Mouse (Mus musculus) midbrain, embryonic 10.5 days (tissue): ENCODE results near the gene LTO1. TPM values are rescaled to one million over a fixed set of nuclear protein-coding genes. Genes with fewer than 3 reads are reported as not detected.
"Not testable (repeated sequence)": the region's sequence is repeated elsewhere in the genome, so short reads cannot be mapped to it uniquely, and the experiment has no call there.

Experiments used
- DNase-seq: peaks from one replicate; pipeline ENCODE4 v3.0.0-alpha.2; 2017; ENCODE audit warnings: low spot score
- H3K27ac ChIP-seq: fragments of 300-500 bp; sonication (generic); replicated peaks from 2 replicates; pipeline ENCODE4 v1.5.1; 2016; ENCODE audit warnings: mild to moderate bottlenecking
- H3K27me3 ChIP-seq: fragments of 300-500 bp; sonication (generic); 2 replicates; pipeline ENCODE4 v1.6.1; 2016; ENCODE audit warnings: low read depth, mild to moderate bottlenecking; ENCODE audit not compliant: poor library complexity, severe bottlenecking
- H3K36me3 ChIP-seq: fragments of 300-500 bp; sonication (generic); 2 replicates; pipeline ENCODE4 v1.6.1; 2016; ENCODE audit warnings: mild to moderate bottlenecking, moderate library complexity
- H3K4me1 ChIP-seq: fragments of 300-500 bp; sonication (generic); 2 replicates; pipeline ENCODE4 v1.6.1; 2016
- H3K4me3 ChIP-seq: fragments of 300-500 bp; sonication (generic); 2 replicates; pipeline ENCODE4 v1.5.1; 2016; ENCODE audit warnings: mild to moderate bottlenecking, moderate library complexity
- H3K9me3 ChIP-seq: fragments of 300-500 bp; sonication (generic); replicated peaks from 2 replicates; pipeline ENCODE4 v1.6.1; 2016; ENCODE audit warnings: mild to moderate bottlenecking
- WGBS: fragments of 180-500 bp; shearing (Covaris S2); methylation state at CpG from one replicate; pipeline ENCODE4 v1.1.7; 2016; 5-methylcytosine and 5-hydroxymethylcytosine counted together
- polyA plus RNA-seq: library from polyadenylated mRNA; unstranded; fragments of >200 nt; fragmentation: Nextera tagmentation; extraction: Ambion mirVana; gene quantifications from 2 replicates; pipeline ENCODE4 v1.2.1, GENCODE M21; 2016

Gene LTO1
- 30.7 and 34.4 TPM in 2 replicates for polyA plus RNA-seq

GRCm38 (mm10) chr7:144914948-144915750 is at the start of gene LTO1:
TSS of gene LTO1 (plus strand) at chr7:144915100.
- Histone ChIP-seq H3K27ac (peak within 1 kb of the TSS; percentile 87), H3K27me3 (no peaks in the 10 kb centered on the region), H3K9me3 (no peaks in the 10 kb centered on the region), H3K4me3 (peak within 1 kb of the TSS; percentile 68), H3K4me1 (peaks cover 16% of the 10 kb centered on the region), H3K36me3 (peaks cover 31% of the 10 kb centered on the region)
- peak; percentile 92 for DNase-seq
- under 1% methylated on average over 55 of the region's 55 CpGs for WGBS

GRCm38 (mm10) chr7:144867161-144867560 is 47.7 kb upstream of the LTO1 start:
- peaks cover 11% of the 10 kb centered on the region for H3K4me1 ChIP-seq
- H3K4me3 ChIP-seq: no peak overlapping the region
- H3K27ac ChIP-seq: no peak overlapping the region
- H3K27me3 ChIP-seq: peaks cover 67% of the 10 kb centered on the region
- no peak for DNase-seq
- WGBS: 74% methylated on average over 4 of the region's 4 CpGs
- H3K36me3 ChIP-seq: no peaks in the 10 kb centered on the region
- H3K9me3 ChIP-seq: no peaks in the 10 kb centered on the region

- no peak for DNase-seq
- H3K27me3 ChIP-seq: peaks cover 62% of the 10 kb centered on the region
- no peak overlapping the region for H3K4me3 ChIP-seq
- H3K9me3 ChIP-seq: no peaks in the 10 kb centered on the region
- H3K4me1 ChIP-seq: peaks cover 7% of the 10 kb centered on the region; the same call in 1 of the 2 replicates
- WGBS: 79% methylated on average over 8 of the region's 8 CpGs
- H3K27ac ChIP-seq: no peak overlapping the region
- no peaks in the 10 kb centered on the region for H3K36me3 ChIP-seq
Observed at GRCm38 (mm10) chr7:144867602-144868001, 47.3 kb upstream of the LTO1 start.

- Histone ChIP-seq H3K27ac (0 out of 2 replicates have a peak overlapping the region, but pooled peaks have one; percentile 10), H3K9me3 (no peaks in the 10 kb centered on the region), H3K4me1 (peaks cover 14% of the 10 kb centered on the region), H3K4me3 (no peak overlapping the region), H3K27me3 (peaks cover 49% of the 10 kb centered on the region), H3K36me3 (no peaks in the 10 kb centered on the region)
- DNase-seq: no peak
- 66% methylated on average over 4 of the region's 4 CpGs for WGBS
Observed at GRCm38 (mm10) chr7:144872420-144872819, 42.5 kb upstream of the LTO1 start.

GRCm38 (mm10) chr7:144873160-144873559 is 41.7 kb upstream of the LTO1 start:
- Histone ChIP-seq H3K4me1 (peaks cover 14% of the 10 kb centered on the region), H3K9me3 (no peaks in the 10 kb centered on the region), H3K4me3 (no peak overlapping the region), H3K36me3 (no peaks in the 10 kb centered on the region), H3K27me3 (peaks cover 46% of the 10 kb centered on the region), H3K27ac (no peak overlapping the region)
- 70% methylated on average over 4 of the region's 4 CpGs for WGBS
- no peak for DNase-seq

- WGBS: 73% methylated on average over 4 of the region's 4 CpGs
- H3K4me1 ChIP-seq: peaks cover 14% of the 10 kb centered on the region
- H3K27me3 ChIP-seq: peaks cover 46% of the 10 kb centered on the region
- no peak overlapping the region for H3K4me3 ChIP-seq
- H3K36me3 ChIP-seq: no peaks in the 10 kb centered on the region
- DNase-seq: no peak
- H3K9me3 ChIP-seq: no peaks in the 10 kb centered on the region
- no peak overlapping the region for H3K27ac ChIP-seq
Observed at GRCm38 (mm10) chr7:144874226-144874625, 40.7 kb upstream of the LTO1 start.

- Histone ChIP-seq H3K36me3 (no peaks in the 10 kb centered on the region), H3K27ac (no peak overlapping the region), H3K27me3 (peaks cover 40% of the 10 kb centered on the region), H3K4me1 (peaks cover 14% of the 10 kb centered on the region), H3K4me3 (no peak overlapping the region), H3K9me3 (no peaks in the 10 kb centered on the region)
- no peak for DNase-seq
- WGBS: 94% methylated on average over 1 of the region's 1 CpGs
Observed at GRCm38 (mm10) chr7:144878401-144878800, 36.5 kb upstream of the LTO1 start.

GRCm38 (mm10) chr7:144883106-144883505 is 31.8 kb upstream of the LTO1 start:
- DNase-seq: no peak
- H3K27ac ChIP-seq: no peak overlapping the region
- H3K9me3 ChIP-seq: no peaks in the 10 kb centered on the region
- H3K27me3 ChIP-seq: peaks cover 9% of the 10 kb centered on the region
- 72% methylated on average over 2 of the region's 2 CpGs for WGBS
- no peak overlapping the region for H3K4me3 ChIP-seq
- no peaks in the 10 kb centered on the region for H3K4me1 ChIP-seq
- H3K36me3 ChIP-seq: no peaks in the 10 kb centered on the region

- H3K27me3 ChIP-seq: peaks cover 25% of the 10 kb centered on the region
Observed at GRCm38 (mm10) chr7:144887672-144888071, 27.2 kb upstream of the LTO1 start.

GRCm38 (mm10) chr7:144888564-144889299 is 26.2 kb upstream of the LTO1 start:
- Histone ChIP-seq H3K36me3 (no peaks in the 10 kb centered on the region), H3K4me1 (peaks cover 18% of the 10 kb centered on the region), H3K27me3 (peaks cover 25% of the 10 kb centered on the region), H3K27ac (peak overlapping the region; percentile 67), H3K9me3 (no peaks in the 10 kb centered on the region), H3K4me3 (peak overlapping the region; percentile 19; the same call in 1 of the 2 replicates)
- WGBS: 6% methylated on average over 18 of the region's 18 CpGs
- peak; percentile 42 for DNase-seq

More at GRCm38 (mm10) chr7:144887672-144888071, 27.2 kb upstream of the LTO1 start:
- H3K27ac ChIP-seq: no peak overlapping the region; the same call in 1 of the 2 replicates
- H3K9me3 ChIP-seq: no peaks in the 10 kb centered on the region
- H3K36me3 ChIP-seq: no peaks in the 10 kb centered on the region
- no peak overlapping the region for H3K4me3 ChIP-seq
- WGBS: 88% methylated on average over 2 of the region's 2 CpGs
- H3K4me1 ChIP-seq: peaks cover 18% of the 10 kb centered on the region
- DNase-seq: no peak

- 100% methylated on average over 1 of the region's 1 CpGs for WGBS
- not testable (repeated sequence) for DNase-seq, H3K36me3 ChIP-seq, H3K4me3 ChIP-seq, H3K27ac ChIP-seq, H3K9me3 ChIP-seq
- peaks cover 36% of the 10 kb centered on the region for H3K4me1 ChIP-seq
- peaks cover 37% of the 10 kb centered on the region for H3K27me3 ChIP-seq
Observed at GRCm38 (mm10) chr7:144890661-144891060, 24.2 kb upstream of the LTO1 start.

GRCm38 (mm10) chr7:144891863-144892262 is 23.0 kb upstream of the LTO1 start:
- Histone ChIP-seq H3K27me3 (peaks cover 49% of the 10 kb centered on the region), H3K9me3 (no peaks in the 10 kb centered on the region), H3K36me3 (no peaks in the 10 kb centered on the region), H3K4me1 (peaks cover 48% of the 10 kb centered on the region), H3K27ac (no peak overlapping the region; the same call in 1 of the 2 replicates), H3K4me3 (no peak overlapping the region)
- 89% methylated on average over 2 of the region's 2 CpGs for WGBS
- DNase-seq: no peak

GRCm38 (mm10) chr7:144892322-144892721 is 22.6 kb upstream of the LTO1 start:
- H3K27ac ChIP-seq: no peak overlapping the region; the same call in 1 of the 2 replicates
- 52% methylated on average over 6 of the region's 6 CpGs for WGBS
- no peak for DNase-seq
- H3K4me3 ChIP-seq: no peak overlapping the region
- no peaks in the 10 kb centered on the region for H3K36me3 ChIP-seq
- peaks cover 54% of the 10 kb centered on the region for H3K27me3 ChIP-seq
- peaks cover 52% of the 10 kb centered on the region for H3K4me1 ChIP-seq
- no peaks in the 10 kb centered on the region for H3K9me3 ChIP-seq
